Mouse (Mus musculus) neural tube, embryonic 10.5 days (tissue): ENCODE measurements around the gene Elf2.
"Not testable (repeated sequence)": the region's sequence is repeated elsewhere in the genome, so short reads cannot be mapped to it uniquely, and the experiment has no call there.

ENCODE experiments used
- DNase-seq: peaks from one replicate; pipeline ENCODE4 v3.0.0-alpha.2; 2017; ENCODE audit warnings: low spot score; ENCODE audit errors: extremely low spot score

Elf2 gene

GRCm38 (mm10) chr3:51216351-51216750, 124.1 kb downstream of the Elf2 start:
- DNase-seq, result not testable (repeated sequence)

GRCm38 (mm10) chr3:51215681-51216080, 124.8 kb downstream of the Elf2 start:
- no peak for DNase-seq

DNA sequence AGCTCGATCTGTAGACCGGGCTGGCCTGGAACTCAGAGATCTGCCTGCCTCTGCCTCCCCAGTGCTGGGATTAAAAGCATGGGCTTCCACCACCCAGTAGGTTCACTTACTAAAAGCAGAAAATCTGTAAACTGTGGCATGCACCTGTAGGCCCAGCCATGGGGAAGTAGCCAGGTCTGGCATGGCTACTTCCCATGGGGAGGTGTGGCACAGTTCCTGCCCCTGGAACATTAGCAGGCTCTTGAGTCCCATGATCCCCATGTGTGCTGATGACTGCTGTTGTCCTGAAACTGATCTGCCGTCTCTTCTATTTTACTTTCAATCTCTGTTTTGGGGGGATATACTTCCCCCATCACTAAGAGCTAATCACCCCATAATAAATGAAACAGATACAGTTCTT, 127.4 kb downstream of the Elf2 start:
- DNase-seq, result no peak

DNA sequence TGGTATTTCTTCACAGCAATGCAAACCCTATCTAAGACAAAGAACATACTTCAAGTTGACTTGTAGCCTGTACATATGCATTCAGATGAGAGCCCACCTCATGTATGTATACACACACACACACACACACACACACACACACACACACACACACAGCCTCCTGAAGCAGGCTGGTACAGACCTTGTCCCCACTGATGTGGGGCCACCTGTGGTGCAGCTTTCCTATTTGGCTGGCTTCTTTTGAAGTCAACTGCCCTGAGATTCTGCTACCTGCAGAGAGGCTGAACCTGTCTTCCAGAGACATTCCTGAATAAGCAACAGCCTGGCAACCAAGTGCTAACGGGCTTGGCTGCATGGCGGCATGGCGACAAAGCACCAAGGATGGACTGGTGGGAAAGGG, 130.0 kb downstream of the Elf2 start:
- no peak for DNase-seq

DNA sequence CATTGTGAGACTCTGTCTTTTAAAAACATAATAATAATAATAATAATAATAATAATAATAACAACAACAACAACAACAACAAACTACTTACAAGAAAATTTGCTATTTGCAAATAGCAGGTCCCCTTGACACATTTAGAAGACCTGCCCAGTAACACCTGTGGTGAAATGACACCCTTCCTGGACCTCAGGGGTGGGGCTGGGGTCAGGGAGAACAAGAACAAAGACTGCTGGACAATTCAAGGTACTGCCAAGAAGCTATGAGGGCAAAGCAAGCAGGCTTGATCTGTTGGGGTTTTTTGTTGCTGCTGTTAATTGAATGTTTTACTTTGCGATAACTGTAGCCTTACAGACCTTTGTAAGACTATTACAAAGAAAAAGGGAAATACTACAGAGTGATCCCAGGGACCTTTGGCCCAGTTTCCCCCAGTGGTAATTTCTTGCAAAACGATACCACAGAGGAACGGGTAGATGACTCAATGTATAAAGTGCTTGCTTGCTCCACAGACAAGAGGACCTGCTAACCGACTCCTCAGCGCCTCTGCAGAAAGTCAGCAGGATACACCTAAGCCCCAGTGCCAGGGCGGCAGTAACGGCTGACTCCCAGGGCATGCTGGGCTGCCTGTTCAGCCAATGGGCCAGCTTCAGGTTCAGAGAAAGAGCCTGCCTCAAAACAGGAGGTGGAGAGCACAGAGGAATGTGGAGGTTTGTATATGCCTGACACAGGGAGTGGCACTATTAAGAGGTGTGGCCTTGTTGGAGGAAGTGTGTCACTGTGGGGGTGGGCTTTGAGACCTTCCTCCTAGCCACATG, 130.8 kb downstream of the Elf2 start:
- DNase-seq, result no peak

DNA sequence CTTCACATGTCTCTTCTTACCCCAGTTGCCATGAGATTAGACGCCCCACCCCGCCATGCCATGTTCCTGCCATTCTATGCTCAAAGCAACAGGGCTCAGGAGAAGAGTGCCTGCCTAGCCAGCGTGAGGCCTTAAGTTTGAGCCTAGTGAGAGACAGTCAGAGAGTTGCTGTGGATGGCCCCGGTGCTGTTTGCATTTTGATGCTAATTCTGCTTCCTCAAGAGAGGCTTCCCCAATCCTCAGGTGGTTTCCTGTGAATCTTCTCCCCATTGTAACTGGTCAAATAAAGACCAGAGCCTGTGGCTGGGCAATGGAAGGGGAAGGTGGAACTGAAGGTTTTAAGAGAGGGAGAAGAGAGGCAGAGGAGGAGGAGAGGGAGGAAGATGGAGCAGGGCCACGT, 131.8 kb downstream of the Elf2 start:
- no peak for DNase-seq

GRCm38 (mm10) chr3:51206521-51206920, 133.9 kb downstream of the Elf2 start:
- no peak for DNase-seq

DNA sequence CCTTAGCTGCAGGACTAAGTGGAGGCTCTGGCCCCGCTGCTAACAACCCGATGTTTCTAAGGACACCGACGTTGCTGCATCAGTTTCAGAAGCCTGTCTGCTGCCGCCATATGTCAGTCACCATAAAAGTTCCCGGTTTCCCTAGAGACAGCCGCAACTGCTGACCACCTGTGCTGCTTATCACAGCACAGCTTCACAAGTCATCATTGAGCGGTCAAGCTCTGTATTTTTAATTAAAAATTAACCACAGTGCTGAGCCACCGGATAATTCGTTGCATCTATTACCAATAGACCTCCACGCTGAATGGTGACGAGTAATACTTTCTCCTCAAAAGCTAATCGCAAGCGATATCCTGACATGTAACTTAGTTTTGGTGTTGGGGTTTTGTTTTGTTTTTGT, 135.6 kb downstream of the Elf2 start:
- no peak for DNase-seq

- no peak for DNase-seq
Measured at GRCm38 (mm10) chr3:51204441-51204840, 136.0 kb downstream of the Elf2 start.

DNA sequence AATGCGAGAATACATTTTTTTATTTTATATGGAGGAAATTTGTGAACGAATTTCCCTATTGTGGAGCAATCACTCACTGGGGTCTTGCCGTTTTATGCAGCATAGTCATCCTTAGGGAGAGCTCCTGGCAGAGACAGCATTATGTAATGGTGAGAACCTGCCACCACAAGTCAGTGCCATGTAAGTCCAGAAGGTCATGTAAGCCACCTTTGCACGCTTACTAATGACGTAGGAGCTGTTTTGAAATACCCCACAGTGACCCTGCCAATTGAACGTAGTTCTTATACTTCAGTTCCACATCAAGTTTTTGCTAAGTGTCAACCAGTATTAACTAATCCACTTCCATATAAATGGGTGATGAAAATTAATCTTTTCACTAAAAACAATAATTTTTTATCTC, 136.6 kb downstream of the Elf2 start:
- DNase-seq, result no peak
